Mouse (Mus musculus) MEL (cell line): ENCODE results near the gene Slc47a1. TPM values are rescaled to one million over a fixed set of nuclear protein-coding genes. Genes with fewer than 3 reads are reported as not detected.

Experiments used
- DNase-seq: peaks from one replicate; pipeline ENCODE4 v3.0.0; 2011; ENCODE audit warnings: low read depth, low spot score
- H3K27ac ChIP-seq: 2 replicates; pipeline ENCODE4 v1.5.1; 2012; ENCODE audit warnings: low read depth, mild to moderate bottlenecking, control low read depth, low read length, moderate library complexity; ENCODE audit not compliant: control insufficient read depth
- H3K27me3 ChIP-seq, 2 experiments: fragments of 150-350 bp in 1 of 2; sonication (generic) in 1 of 2; 2 replicates each; pipeline ENCODE4 v1.6.1; 2012; ENCODE audit warnings: low read length in 2 of 2, mild to moderate bottlenecking in 2 of 2, improper control_type of control experiment in 1 of 2, moderate library complexity in 1 of 2; ENCODE audit not compliant: insufficient read depth in 2 of 2, control insufficient read depth in 1 of 2
- H3K36me3 ChIP-seq, 2 experiments: 2 replicates each; pipeline ENCODE4 v1.6.1; 2012 to 2014; ENCODE audit warnings: low read length in 2 of 2, improper control_type of control experiment in 1 of 2, inconsistent platforms in 1 of 2, mild to moderate bottlenecking in 1 of 2; ENCODE audit not compliant: insufficient read depth in 2 of 2, control insufficient read depth in 1 of 2
- H3K4me1 ChIP-seq, 2 experiments: fragments of 150-350 bp in 1 of 2; sonication (generic) in 1 of 2; 2 replicates each; pipeline ENCODE4 v1.6.1; 2012; ENCODE audit warnings: low read length in 2 of 2, improper control_type of control experiment in 1 of 2, mild to moderate bottlenecking in 1 of 2; ENCODE audit not compliant: insufficient read depth in 2 of 2, control insufficient read depth in 1 of 2
- H3K4me3 ChIP-seq, 2 experiments: fragments of 150-350 bp in 1 of 2; sonication (generic) in 1 of 2; 2 replicates each; pipeline ENCODE4 v1.5.1; 2012; ENCODE audit warnings: low read depth in 2 of 2, low read length in 2 of 2, mild to moderate bottlenecking in 2 of 2, moderate library complexity in 2 of 2, control low read depth in 1 of 2, improper control_type of control experiment in 1 of 2; ENCODE audit not compliant: control insufficient read depth in 1 of 2, insufficient read depth in 1 of 2
- H3K79me2 ChIP-seq: 2 replicates; pipeline ENCODE4 v1.6.1; 2012; ENCODE audit warnings: mild to moderate bottlenecking, low read length, moderate library complexity; ENCODE audit not compliant: control insufficient read depth, poor library complexity, insufficient read depth
- H3K9ac ChIP-seq: 2 replicates; pipeline ENCODE4 v1.6.1; 2012; ENCODE audit warnings: low read depth, mild to moderate bottlenecking, control low read depth, low read length, moderate library complexity; ENCODE audit not compliant: control insufficient read depth, poor library complexity, severe bottlenecking
- H3K9me3 ChIP-seq: fragments of 150-350 bp; sonication (generic); replicated peaks from 2 replicates; pipeline ENCODE4 v1.6.1; 2012; ENCODE audit warnings: mild to moderate bottlenecking, low read length, improper control_type of control experiment, moderate library complexity; ENCODE audit not compliant: insufficient read depth
- BHLHE40 ChIP-seq: IDR thresholded peaks from 2 replicates; pipeline ENCODE4 v1.6.1; 2012; ENCODE audit warnings: low read depth, mild to moderate bottlenecking, inconsistent platforms, low read length, improper control_type of control experiment, borderline replicate concordance
- ELF1 ChIP-seq: IDR thresholded peaks from 2 replicates; pipeline ENCODE4 v1.6.1; 2014; ENCODE audit warnings: low read depth, mild to moderate bottlenecking, inconsistent platforms, low read length, improper control_type of control experiment, moderate library complexity
- EP300 ChIP-seq, 2 experiments: IDR thresholded peaks; 2 replicates each; pipeline ENCODE4 v1.6.1; 2011; ENCODE audit warnings: improper control_type of control experiment in 2 of 2, low read length in 2 of 2, low read depth in 1 of 2, mild to moderate bottlenecking in 1 of 2
- GABPA ChIP-seq: IDR thresholded peaks from 2 replicates; pipeline ENCODE4 v1.6.1; 2012; ENCODE audit warnings: low read depth, mild to moderate bottlenecking, inconsistent platforms, low read length, improper control_type of control experiment, moderate library complexity
- GATA1 ChIP-seq: IDR thresholded peaks from 2 replicates; pipeline ENCODE4 v1.6.1; 2011; ENCODE audit warnings: low read depth, low read length, improper control_type of control experiment
- KAT2A ChIP-seq: conservative IDR thresholded peaks from 2 replicates; pipeline ENCODE4 v1.6.1; 2012; ENCODE audit warnings: low read depth, low read length, improper control_type of control experiment, inconsistent platforms
- MAFK ChIP-seq: IDR thresholded peaks from 2 replicates; pipeline ENCODE4 v1.6.1; 2011; ENCODE audit warnings: low read depth, mild to moderate bottlenecking, low read length, improper control_type of control experiment, borderline replicate concordance
- MAX ChIP-seq: IDR thresholded peaks from 2 replicates; pipeline ENCODE4 v1.6.1; 2011; ENCODE audit warnings: low read length, improper control_type of control experiment
- MEF2A ChIP-seq: IDR thresholded peaks from 2 replicates; pipeline ENCODE4 v1.6.1; 2014; ENCODE audit warnings: low read depth, mild to moderate bottlenecking, inconsistent platforms, low read length, improper control_type of control experiment; ENCODE audit not compliant: poor library complexity, insufficient replicate concordance, severe bottlenecking; ENCODE audit errors: extremely low read depth
- MYC ChIP-seq: IDR thresholded peaks from 2 replicates; pipeline ENCODE4 v1.6.1; 2011; ENCODE audit warnings: low read depth, mild to moderate bottlenecking, low read length, improper control_type of control experiment, moderate library complexity
- NELFE ChIP-seq: IDR thresholded peaks from 2 replicates; pipeline ENCODE4 v1.6.1; 2011; ENCODE audit warnings: low read depth, low read length, improper control_type of control experiment
- NRF1 ChIP-seq: IDR thresholded peaks from 2 replicates; pipeline ENCODE4 v1.6.1; 2014; ENCODE audit warnings: low read depth, mild to moderate bottlenecking, inconsistent platforms, low read length, improper control_type of control experiment, moderate library complexity; ENCODE audit not compliant: poor library complexity, insufficient read depth, severe bottlenecking
- RCOR1 ChIP-seq: IDR thresholded peaks from 2 replicates; pipeline ENCODE4 v1.6.1; 2012; ENCODE audit warnings: low read depth, mild to moderate bottlenecking, inconsistent platforms, low read length, improper control_type of control experiment
- TAL1 ChIP-seq: IDR thresholded peaks from 2 replicates; pipeline ENCODE4 v1.6.1; 2012; ENCODE audit warnings: mild to moderate bottlenecking, inconsistent platforms, low read length, moderate library complexity, mixed read lengths
- TCF12 ChIP-seq: IDR thresholded peaks from 2 replicates; pipeline ENCODE4 v1.6.1; 2014; ENCODE audit warnings: low read depth, mild to moderate bottlenecking, inconsistent platforms, low read length, improper control_type of control experiment, moderate library complexity
- ZC3H11A ChIP-seq: IDR thresholded peaks from 2 replicates; pipeline ENCODE4 v1.6.1; 2012; ENCODE audit warnings: low read depth, mild to moderate bottlenecking, inconsistent platforms, low read length, improper control_type of control experiment
- polyA plus RNA-seq, 2 experiments: library from polyadenylated mRNA; stranded (reverse) in 1 of 2; unstranded in 1 of 2; fragments of >175 nt in 1 of 2; fragments of >200 nt in 1 of 2; gene quantifications; 2 replicates each; pipeline versions ENCODE4 v1.2.1 to v1.2.4; 2012; ENCODE audit warnings: low replicate concordance in 2 of 2, low read depth in 1 of 2; ENCODE audit not compliant: insufficient read length in 2 of 2, insufficient read depth in 1 of 2, missing spikeins in 1 of 2
- total RNA-seq: library from RNA; depleted of rRNA; stranded (reverse); fragments of 300-350 nt; gene quantifications from 2 replicates; pipeline ENCODE4 v1.2.3, GENCODE M21; 2012

The Slc47a1 gene
- total and polyA plus RNA-seq, 3 experiments, result 0.04 TPM; not detected in 2

DNA sequence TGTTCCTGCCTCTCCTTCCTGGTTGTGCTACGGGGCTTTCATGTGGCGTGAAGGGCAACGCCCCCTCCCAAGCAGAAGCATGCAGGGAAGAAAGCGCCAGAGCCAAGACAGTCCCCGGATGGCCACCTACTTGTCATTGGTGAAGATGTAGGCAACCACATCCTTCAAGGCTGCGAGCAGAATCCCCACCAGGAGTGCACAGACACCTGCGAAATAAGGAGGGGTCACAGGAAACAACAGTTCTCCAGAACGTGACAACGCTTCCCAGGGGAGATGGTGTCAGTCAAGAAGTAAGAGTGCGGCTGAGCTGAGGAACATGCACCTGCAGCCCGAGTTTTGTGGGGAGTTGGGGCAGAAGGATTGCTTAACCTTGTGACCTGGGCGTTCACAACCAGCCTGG is 68.3 kb downstream of the Slc47a1 start:
- DNase-seq, result no peak
- 0 out of 4 replicates have a peak, but pooled peaks cover 2 to 3% of the 10 kb centered on the region in 2 experiments for H3K4me1 ChIP-seq
- H3K9me3 ChIP-seq, result no peaks in the 10 kb centered on the region
- H3K9ac ChIP-seq, result no peak overlapping the region
- H3K27me3 ChIP-seq, result no peaks in the 10 kb centered on the region
- peaks cover 0 to 4% of the 10 kb centered on the region in 2 experiments; a peak in 2 of 4 replicates for H3K36me3 ChIP-seq
- H3K4me3 ChIP-seq, result no peak overlapping the region
- no peaks in the 10 kb centered on the region for H3K79me2 ChIP-seq
- no peak overlapping the region for H3K27ac ChIP-seq
- no peak for TF ChIP-seq EP300 (IDR thresholded peaks at IDR 0.05; ENCODE audit: low read depth in 1 of 2, low read length in 2 of 2)
- no peak for TF ChIP-seq ZC3H11A
- no peak for TF ChIP-seq RCOR1
- TF ChIP-seq TCF12, result no peak
- TF ChIP-seq BHLHE40, result no peak
- no peak for TF ChIP-seq MAX
- TF ChIP-seq ELF1, result no peak
- no peak for TF ChIP-seq NELFE
- TF ChIP-seq NRF1, result no peak
- no peak for TF ChIP-seq MYC
- no peak for TF ChIP-seq MEF2A
- no peak for TF ChIP-seq TAL1
- TF ChIP-seq MAFK, result no peak
- TF ChIP-seq GABPA, result no peak
- TF ChIP-seq GATA1, result no peak
- TF ChIP-seq, all 39 proteins: peak for 0

DNA sequence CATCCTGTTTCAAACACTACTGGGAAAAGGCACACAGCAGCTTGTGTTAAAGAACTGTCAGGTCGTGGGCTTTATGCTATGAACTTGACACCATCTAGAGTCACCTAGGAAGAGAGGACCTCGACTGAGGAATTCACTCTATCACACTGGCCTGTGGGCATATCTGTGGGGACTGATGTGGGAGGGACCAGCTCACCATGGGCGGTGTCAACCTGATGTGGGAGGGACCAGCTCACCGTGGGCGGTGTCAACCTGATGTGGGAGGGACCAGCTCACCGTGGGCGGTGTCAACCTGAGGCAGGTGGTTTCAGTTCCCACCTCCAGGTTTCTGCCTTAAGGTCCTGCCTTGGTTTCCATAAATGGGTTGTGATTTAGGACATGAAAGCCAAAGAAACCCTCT is 70.3 kb downstream of the Slc47a1 start:
- H3K79me2 ChIP-seq, result no peaks in the 10 kb centered on the region
- H3K9ac ChIP-seq, result no peak overlapping the region
- DNase-seq, result no peak
- no peak for TF ChIP-seq NELFE
- no peak for TF ChIP-seq KAT2A
- TF ChIP-seq ZC3H11A, result no peak
- no peak overlapping the region for H3K27ac ChIP-seq
- H3K4me1 ChIP-seq, result 0 out of 4 replicates have a peak, but pooled peaks cover 0 to 4% of the 10 kb centered on the region in 2 experiments
- no peaks in the 10 kb centered on the region for H3K27me3 ChIP-seq
- H3K4me3 ChIP-seq, result no peak overlapping the region
- H3K36me3 ChIP-seq, result no peaks in the 10 kb centered on the region
- H3K9me3 ChIP-seq, result no peaks in the 10 kb centered on the region
